8 mouse cellular contexts compared by ENCODE assay signal in the genomic region with DNA sequence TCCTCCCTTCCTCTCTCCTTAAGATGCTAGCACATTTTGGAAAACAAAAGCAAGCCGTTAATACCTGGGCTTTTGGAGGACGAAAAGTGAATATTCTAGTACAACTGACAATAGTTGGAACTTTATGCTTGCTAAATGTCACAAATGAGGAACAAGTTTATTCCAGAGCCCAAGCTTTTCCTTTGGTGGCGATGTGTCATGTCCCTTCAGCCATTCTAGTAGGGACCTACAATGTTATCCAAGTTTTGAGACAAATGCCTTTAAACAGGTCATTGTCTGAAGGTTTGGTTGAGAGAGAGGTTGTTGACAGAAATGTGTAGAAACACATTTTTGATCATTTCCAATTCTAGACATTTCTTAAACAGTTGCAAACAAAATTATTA. TPM values are rescaled to one million over a fixed set of nuclear protein-coding genes. Genes with fewer than 3 reads are reported as not detected.
DNase-seq lines count a peak whose midpoint lies in the region; ATAC-seq and TF ChIP-seq lines count a peak whose summit lies in the region.

No protein-coding gene starts in this region.

- peaks cover 29% of the 10 kb centered on the region for H3K79me3 ChIP-seq in C2C12 (ENCODE audit: low read depth)

- no peaks in the 10 kb centered on the region for H3K9me3 ChIP-seq in heart, embryonic 15.5 days (replicated peaks)
- H3K9me3 ChIP-seq in liver, embryonic 15.5 days (replicated peaks), result no peaks in the 10 kb centered on the region

- H3K4me2 ChIP-seq in heart, embryonic 15.5 days, result peak overlapping the region; percentile 68
- H3K4me2 ChIP-seq in liver, embryonic 15.5 days, result peak overlapping the region; percentile 67

- H3K27ac ChIP-seq in cerebellum, adult 2 months (ENCODE audit: insufficient read depth, low read length), result peak overlapping the region; percentile 95
- peak overlapping the region; percentile 94 for H3K27ac ChIP-seq in heart, embryonic 15.5 days
- H3K27ac ChIP-seq in liver, embryonic 15.5 days (replicated peaks), result no peak overlapping the region

- peak overlapping the region; percentile 94; the same call in 1 of the 2 replicates for H3K9ac ChIP-seq in heart, embryonic 15.5 days
- no peak overlapping the region for H3K9ac ChIP-seq in liver, embryonic 15.5 days

- H3K36me3 ChIP-seq in C2C12 (ENCODE audit: control insufficient read depth, insufficient read depth), result peaks cover 17% of the 10 kb centered on the region
- 0 out of 2 replicates have a peak, but pooled peaks cover 4% of the 10 kb centered on the region for H3K36me3 ChIP-seq in heart, embryonic 15.5 days
- no peaks in the 10 kb centered on the region for H3K36me3 ChIP-seq in liver, embryonic 15.5 days (replicated peaks)

- TF ChIP-seq CTCF in cerebellum, adult 2 months (IDR thresholded peaks at IDR 0.05; ENCODE audit: borderline replicate concordance, insufficient read depth, low read depth, low read length), result no peak
- TF ChIP-seq CTCF in C2C12 (IDR thresholded peaks at IDR 0.05; ENCODE audit: control insufficient read depth, insufficient read depth, insufficient read length), result no peak

- no peak for ATAC-seq in heart, embryonic 15.5 days (replicated peaks; ENCODE audit: insufficient number of reproducible peaks, insufficient read depth, low FRiP score, low read depth)
- ATAC-seq in liver, embryonic 15.5 days (ENCODE audit: insufficient read depth), result no peak

- 0 out of 2 replicates have a peak, but pooled peaks cover 3% of the 10 kb centered on the region for H3K4me1 ChIP-seq in cerebellum, adult 2 months (ENCODE audit: control insufficient read depth, insufficient read depth, low read length)
- peaks cover 11% of the 10 kb centered on the region for H3K4me1 ChIP-seq in heart, embryonic 15.5 days (replicated peaks)
- H3K4me1 ChIP-seq in liver, embryonic 15.5 days (replicated peaks), result no peaks in the 10 kb centered on the region

- WGBS in cerebellum, adult 2 months, result 2% methylated on average over 3 of the region's 3 CpGs
- 29% methylated on average over 3 of the region's 3 CpGs for WGBS in heart, embryonic 15.5 days
- WGBS in liver, embryonic 15.5 days (ENCODE audit: insufficient replicate concordance), result 37% methylated on average over 3 of the region's 3 CpGs

- no peak overlapping the region for H3ac ChIP-seq in C2C12 (ENCODE audit: control insufficient read depth, insufficient read length, low read depth)

- DNase-seq in cerebellum, adult 2 months, result no peak
- DNase-seq in cerebellum, adult 9-10 months, result no peak
- DNase-seq in MN1 (ENCODE audit: low spot score), result no peak
- DNase-seq in right cerebral cortex, adult 18-20 months, result no peak
- DNase-seq in urinary bladder, postnatal 4 days (ENCODE audit: low spot score in 2 of 2), result no peak

- H3K4me3 ChIP-seq in cerebellum, adult 2 months (replicated peaks; ENCODE audit: insufficient read depth, low read depth, low read length), result peak overlapping the region; percentile 96
- H3K4me3 ChIP-seq in C2C12 (ENCODE audit: insufficient read depth, poor library complexity, severe bottlenecking), result peak overlapping the region; percentile 75
- H3K4me3 ChIP-seq in heart, embryonic 15.5 days, result peak overlapping the region; percentile 89
- peak overlapping the region; percentile 60; the same call in 1 of the 2 replicates for H3K4me3 ChIP-seq in liver, embryonic 15.5 days (replicated peaks)

- H3K27me3 ChIP-seq in cerebellum, adult 2 months (ENCODE audit: control insufficient read depth, insufficient read depth, low read length), result no peaks in the 10 kb centered on the region
- H3K27me3 ChIP-seq in C2C12 (ENCODE audit: control insufficient read depth, insufficient read depth, insufficient read length), result no peaks in the 10 kb centered on the region
- no peaks in the 10 kb centered on the region for H3K27me3 ChIP-seq in heart, embryonic 15.5 days
- peaks cover 30% of the 10 kb centered on the region for H3K27me3 ChIP-seq in liver, embryonic 15.5 days

- peaks cover 56% of the 10 kb centered on the region for H3K79me2 ChIP-seq in C2C12 (ENCODE audit: control insufficient read depth, insufficient read depth)

- no peak for TF ChIP-seq POLR2A in cerebellum, adult 2 months (IDR thresholded peaks at IDR 0.05; ENCODE audit: borderline replicate concordance, insufficient read depth, low read length)

TF ChIP-seq in C2C12, 6 proteins besides CTCF, POLR2A, EP300 and RAD21:
- TF ChIP-seq MAX (IDR thresholded peaks at IDR 0.05) (no peak), MYOD1 (IDR thresholded peaks at IDR 0.05; ENCODE audit: control insufficient read depth, insufficient read length, low read depth) (no peak), FOSL1 (IDR thresholded peaks at IDR 0.05; ENCODE audit: insufficient read depth, low read length, poor library complexity, severe bottlenecking) (no peak), USF1 (IDR thresholded peaks at IDR 0.05; ENCODE audit: low read depth) (no peak), MYOG (IDR thresholded peaks at IDR 0.05; ENCODE audit: control insufficient read depth, extremely low read depth, insufficient read length) (no peak), CEBPB (IDR thresholded peaks at IDR 0.05; ENCODE audit: low read depth) (no peak)

RNA-seq across cellular contexts. Expression of gene Pkd2, which starts 1.2 kb away (rescaled TPM):
- 34.8 and 37.1 TPM in 2 replicates for polyA plus RNA-seq in cerebellum, adult 2 months (2012; rRNA removed)
- polyA plus RNA-seq in C2C12 (2012; fragmentation: generic; extraction: Trizol), result 6.1 TPM
- polyA plus RNA-seq in heart, embryonic 15.5 days (2015; fragmentation: Nextera tagmentation; extraction: Ambion mirVana), result 8.0 and 9.4 TPM in 2 replicates
- 0.92 and 1.2 TPM in 2 replicates for polyA plus RNA-seq in liver, embryonic 15.5 days (2015; fragmentation: Nextera tagmentation; extraction: Ambion mirVana)

RNA-seq across cellular contexts. Expression of gene Spp1, which starts 25.5 kb away (rescaled TPM):
- polyA plus RNA-seq in cerebellum, adult 2 months (2012; rRNA removed), result 121 and 154 TPM in 2 replicates
- polyA plus RNA-seq in C2C12 (2012; fragmentation: generic; extraction: Trizol), result 1,843 TPM
- 24.1 and 142 TPM in 2 replicates for polyA plus RNA-seq in heart, embryonic 15.5 days (2015; fragmentation: Nextera tagmentation; extraction: Ambion mirVana)
- 7.3 and 18.7 TPM in 2 replicates for polyA plus RNA-seq in liver, embryonic 15.5 days (2015; fragmentation: Nextera tagmentation; extraction: Ambion mirVana)

RNA-seq across cellular contexts. Expression of gene BC005561, which starts 47.7 kb away (rescaled TPM):
- 4.3 and 4.9 TPM in 2 replicates for polyA plus RNA-seq in cerebellum, adult 2 months (2012; rRNA removed)
- 0.60 TPM for polyA plus RNA-seq in C2C12 (2012; fragmentation: generic; extraction: Trizol)
- 7.2 TPM in 2 replicates for polyA plus RNA-seq in heart, embryonic 15.5 days (2015; fragmentation: Nextera tagmentation; extraction: Ambion mirVana)
- polyA plus RNA-seq in liver, embryonic 15.5 days (2015; fragmentation: Nextera tagmentation; extraction: Ambion mirVana), result 2.0 and 2.5 TPM in 2 replicates

Comparison
In these comparisons a context has a peak if more than half of its experiments do, and no peak if none do; other contexts are left out.
1. RNA of gene Spp1, which starts 25.5 kb away (polyA plus RNA-seq): 1,843 TPM in C2C12 (single experiment); 121 to 154 TPM in cerebellum, adult 2 months, 24.1 to 142 TPM in heart, embryonic 15.5 days and 7.3 to 18.7 TPM in liver, embryonic 15.5 days; every median in the first group is over 10 times any median in the second.
2. Peak in every context shown above with its lines, with median percentiles within 50 percentile points of each other: H3K4me3 ChIP-seq.